Mouse (Mus musculus) stomach, postnatal 0 days (tissue): ENCODE data around the gene Gemin5.

Source experiments
- CTCF ChIP-seq: IDR thresholded peaks from 2 replicates; pipeline ENCODE4 v1.5.1; 2016; ENCODE audit warnings: antibody characterized with exemption, low read depth, mild to moderate bottlenecking, moderate library complexity
- EP300 ChIP-seq: optimal IDR thresholded peaks from 2 replicates; pipeline ENCODE3; 2016; ENCODE audit warnings: antibody characterized with exemption

- TF ChIP-seq CTCF (no peak), EP300 (no peak)
These were observed 12.9 kb downstream of the Gemin5 start for GRCm38 (mm10) chr11:58155458-58155857.
